Mouse (Mus musculus): ENCODE data around the gene Fmnl2. TPM values are rescaled to one million over a fixed set of nuclear protein-coding genes. Genes with fewer than 3 reads are reported as not detected.

Gene Fmnl2
- polyA plus RNA-seq, 1 experiment from 2014 or later: 11.7 TPM

DNA sequence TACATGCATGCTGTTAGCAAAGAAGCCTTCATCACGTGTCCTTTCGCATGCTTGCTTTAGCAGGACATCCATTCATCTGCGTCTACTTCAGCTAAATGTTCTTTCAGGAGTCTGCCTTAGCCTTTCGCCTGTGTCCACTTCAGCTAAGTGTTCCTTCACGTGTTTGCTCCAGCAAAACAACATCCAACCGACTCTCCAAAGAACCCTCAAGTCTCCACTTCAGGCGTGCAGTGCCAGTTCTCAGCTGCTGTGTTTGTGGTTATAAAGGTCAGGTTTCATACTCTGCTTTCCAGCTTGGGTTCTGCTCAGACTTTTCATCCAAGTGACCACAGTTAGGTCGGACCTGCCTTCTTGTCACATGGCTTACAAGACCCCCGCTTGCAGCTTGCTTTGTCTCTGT, 10.1 kb downstream of the Fmnl2 start:
- Histone ChIP-seq H3K9ac (replicated peaks) (no peak overlapping the region), H3K36me3 (peaks cover 18% of the 10 kb centered on the region), H3K4me3 (no peak overlapping the region), H3K9me3 (no peaks in the 10 kb centered on the region), H3K4me1 (peaks cover 3% of the 10 kb centered on the region; the same call in 1 of the 2 replicates), H3K27me3 (no peaks in the 10 kb centered on the region), H3K27ac (replicated peaks) (no peak overlapping the region), H3K4me2 (replicated peaks) (no peak overlapping the region)
- no peak for ATAC-seq (ENCODE audit: low FRiP score, low read depth)
- WGBS: 94% methylated on average over 9 of the region's 9 CpGs

DNA sequence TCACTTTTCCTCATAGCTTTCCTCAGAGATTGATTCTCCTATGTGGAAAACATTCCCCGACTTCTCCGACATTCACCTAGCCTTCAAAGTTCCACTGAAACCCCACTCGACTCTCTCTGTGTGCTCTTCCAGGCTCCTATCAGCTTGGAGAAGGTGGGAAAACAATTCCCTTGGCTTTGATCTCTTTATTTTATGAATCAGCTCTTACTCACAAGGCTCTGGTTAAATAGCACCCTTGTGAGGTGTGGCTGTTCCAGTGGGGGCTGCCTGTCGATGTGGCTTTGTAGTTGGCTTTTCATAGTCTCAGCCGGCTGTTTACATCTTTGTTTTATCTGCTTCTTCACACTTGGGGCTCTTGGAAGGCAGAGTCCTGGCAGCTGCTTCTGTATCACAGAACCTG, 10.5 kb downstream of the Fmnl2 start:
- Histone ChIP-seq H3K9ac (replicated peaks) (no peak overlapping the region), H3K4me2 (replicated peaks) (no peak overlapping the region), H3K36me3 (peaks cover 18% of the 10 kb centered on the region), H3K27me3 (no peaks in the 10 kb centered on the region), H3K27ac (replicated peaks) (no peak overlapping the region), H3K4me1 (peaks cover 5% of the 10 kb centered on the region), H3K4me3 (no peak overlapping the region), H3K9me3 (no peaks in the 10 kb centered on the region)
- 83% methylated on average over 5 of the region's 5 CpGs for WGBS
- no peak for ATAC-seq (ENCODE audit: low FRiP score, low read depth)

GRCm38 (mm10) chr2:52872636-52873035, 15.0 kb downstream of the Fmnl2 start:
- Histone ChIP-seq H3K4me2 (replicated peaks) (no peak overlapping the region), H3K9me3 (no peaks in the 10 kb centered on the region), H3K9ac (replicated peaks) (no peak overlapping the region), H3K27ac (replicated peaks) (no peak overlapping the region), H3K36me3 (peaks cover 9% of the 10 kb centered on the region), H3K27me3 (no peaks in the 10 kb centered on the region), H3K4me1 (peaks cover 18% of the 10 kb centered on the region), H3K4me3 (no peak overlapping the region)
- WGBS: 82% methylated on average over 5 of the region's 5 CpGs
- ATAC-seq (ENCODE audit: low FRiP score, low read depth): no peak

- 0 out of 2 replicates have a peak, but pooled peaks have one; percentile 30 for ATAC-seq (ENCODE audit: low FRiP score, low read depth)
- WGBS: 62% methylated on average over 18 of the region's 18 CpGs
- H3K27ac ChIP-seq (replicated peaks): no peak overlapping the region
Observed at GRCm38 (mm10) chr2:52873276-52874063, 15.8 kb downstream of the Fmnl2 start.

DNA sequence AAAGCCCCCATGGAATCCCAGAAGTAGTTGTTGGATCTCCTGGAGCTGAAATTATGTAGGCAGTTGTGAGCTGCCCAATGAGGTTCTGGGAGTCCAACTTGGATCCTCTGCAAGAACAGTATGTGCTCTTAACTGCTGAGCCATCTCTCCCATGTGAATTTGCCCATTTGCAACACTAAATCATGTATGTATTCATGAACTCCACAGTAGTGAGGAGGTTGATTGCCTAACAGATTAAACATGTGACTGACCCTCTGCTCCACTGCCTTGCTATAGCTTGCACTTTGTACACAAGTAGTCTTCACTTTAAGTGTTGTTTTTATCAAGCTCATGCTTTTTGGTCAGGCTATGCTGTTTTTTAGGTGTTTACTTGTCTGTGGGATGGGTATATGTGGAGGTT, 17.1 kb downstream of the Fmnl2 start:
- no peak overlapping the region for H3K9ac ChIP-seq (replicated peaks)
- no peaks in the 10 kb centered on the region for H3K36me3 ChIP-seq
- no peak overlapping the region for H3K4me3 ChIP-seq
- no peak for ATAC-seq (ENCODE audit: low FRiP score, low read depth)
- H3K27ac ChIP-seq (replicated peaks): no peak overlapping the region
- no peaks in the 10 kb centered on the region for H3K27me3 ChIP-seq
- H3K4me2 ChIP-seq (replicated peaks): no peak overlapping the region
- H3K9me3 ChIP-seq: no peaks in the 10 kb centered on the region
- H3K4me1 ChIP-seq: peaks cover 20% of the 10 kb centered on the region

More at GRCm38 (mm10) chr2:52873276-52874063, 15.8 kb downstream of the Fmnl2 start:
- Histone ChIP-seq H3K9ac (replicated peaks) (no peak overlapping the region), H3K9me3 (no peaks in the 10 kb centered on the region), H3K36me3 (peaks cover under 1% of the 10 kb centered on the region; the same call in 1 of the 2 replicates), H3K4me3 (no peak overlapping the region), H3K4me2 (replicated peaks) (no peak overlapping the region), H3K27me3 (no peaks in the 10 kb centered on the region), H3K4me1 (peaks cover 15% of the 10 kb centered on the region)

DNA sequence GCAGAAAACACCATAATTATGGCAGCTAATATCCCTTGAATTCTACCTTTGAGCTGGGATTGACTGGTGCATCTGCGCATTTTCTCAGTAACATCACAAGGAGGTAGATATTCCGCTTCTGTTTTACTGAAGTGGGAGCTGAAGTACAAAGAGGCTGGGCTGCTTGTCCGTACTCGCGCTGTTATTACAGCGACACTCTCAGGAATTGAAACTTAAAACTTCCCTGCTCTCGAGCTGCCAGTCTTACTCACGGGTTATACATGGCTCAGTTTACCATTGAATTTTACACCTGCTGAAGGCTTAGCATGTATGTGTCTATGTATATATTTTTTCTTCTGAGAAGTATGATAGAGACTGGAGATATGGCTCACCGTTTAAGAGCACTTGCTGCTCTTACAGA, 18.1 kb downstream of the Fmnl2 start:
- Histone ChIP-seq H3K9ac (replicated peaks) (no peak overlapping the region), H3K4me3 (no peak overlapping the region), H3K27ac (replicated peaks) (no peak overlapping the region), H3K9me3 (no peaks in the 10 kb centered on the region), H3K4me1 (peaks cover 20% of the 10 kb centered on the region), H3K27me3 (no peaks in the 10 kb centered on the region), H3K4me2 (replicated peaks) (no peak overlapping the region), H3K36me3 (no peaks in the 10 kb centered on the region)
- no peak for ATAC-seq (ENCODE audit: low FRiP score, low read depth)
- 85% methylated on average over 9 of the region's 9 CpGs for WGBS

- Histone ChIP-seq H3K4me1 (0 out of 2 replicates have a peak, but pooled peaks cover 12% of the 10 kb centered on the region), H3K4me3 (no peak overlapping the region), H3K27me3 (no peaks in the 10 kb centered on the region), H3K9me3 (no peaks in the 10 kb centered on the region), H3K9ac (replicated peaks) (no peak overlapping the region), H3K36me3 (no peaks in the 10 kb centered on the region), H3K27ac (replicated peaks) (no peak overlapping the region), H3K4me2 (replicated peaks) (no peak overlapping the region)
- WGBS: 90% methylated on average over 2 of the region's 2 CpGs
- ATAC-seq (ENCODE audit: low FRiP score, low read depth): no peak
Observed at GRCm38 (mm10) chr2:52883401-52883800, 25.7 kb downstream of the Fmnl2 start.

- no peaks in the 10 kb centered on the region for H3K36me3 ChIP-seq
- no peaks in the 10 kb centered on the region for H3K27me3 ChIP-seq
- H3K9ac ChIP-seq (replicated peaks): no peak overlapping the region
- no peak for ATAC-seq (ENCODE audit: low FRiP score, low read depth)
- H3K4me3 ChIP-seq: no peak overlapping the region
- WGBS: 88% methylated on average over 4 of the region's 4 CpGs
- 0 out of 2 replicates have a peak, but pooled peaks cover 9% of the 10 kb centered on the region for H3K4me1 ChIP-seq
- no peak overlapping the region for H3K4me2 ChIP-seq (replicated peaks)
- H3K9me3 ChIP-seq: no peaks in the 10 kb centered on the region
- no peak overlapping the region for H3K27ac ChIP-seq (replicated peaks)
Observed at GRCm38 (mm10) chr2:52884082-52884481, 26.4 kb downstream of the Fmnl2 start.

DNA sequence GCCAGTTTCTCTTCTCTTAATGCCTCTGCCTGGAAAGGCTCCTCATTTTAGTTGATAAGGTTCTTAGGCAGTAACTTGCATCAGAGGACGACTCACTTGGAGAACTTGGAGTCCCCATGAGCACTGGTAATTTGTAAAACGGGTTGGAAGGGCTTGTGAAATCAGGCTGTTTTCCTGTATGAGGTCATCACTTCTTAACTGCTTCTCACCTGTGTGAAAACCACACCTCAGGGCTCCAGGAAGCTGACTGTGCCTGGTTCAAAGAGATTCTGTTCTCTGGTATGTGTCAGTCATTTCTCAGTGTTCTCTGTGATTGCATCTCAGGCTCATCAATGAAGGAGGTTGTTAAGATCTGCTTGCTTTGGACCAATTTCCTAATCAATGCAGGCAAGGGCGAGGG, 27.4 kb downstream of the Fmnl2 start:
- Histone ChIP-seq H3K27me3 (no peaks in the 10 kb centered on the region), H3K36me3 (no peaks in the 10 kb centered on the region), H3K4me1 (0 out of 2 replicates have a peak, but pooled peaks cover 7% of the 10 kb centered on the region), H3K9me3 (no peaks in the 10 kb centered on the region), H3K27ac (replicated peaks) (no peak overlapping the region), H3K4me3 (no peak overlapping the region), H3K4me2 (replicated peaks) (no peak overlapping the region), H3K9ac (replicated peaks) (no peak overlapping the region)
- WGBS: 78% methylated on average over 3 of the region's 3 CpGs
- ATAC-seq (ENCODE audit: low FRiP score, low read depth): no peak

- no peak for ATAC-seq (ENCODE audit: low FRiP score, low read depth)
- no peak overlapping the region for H3K27ac ChIP-seq (replicated peaks)
- WGBS: 80% methylated on average over 2 of the region's 2 CpGs
- no peaks in the 10 kb centered on the region for H3K27me3 ChIP-seq
- H3K9ac ChIP-seq (replicated peaks): no peak overlapping the region
- no peaks in the 10 kb centered on the region for H3K9me3 ChIP-seq
- no peak overlapping the region for H3K4me2 ChIP-seq (replicated peaks)
- 0 out of 2 replicates have a peak, but pooled peaks cover 7% of the 10 kb centered on the region for H3K4me1 ChIP-seq
- no peaks in the 10 kb centered on the region for H3K36me3 ChIP-seq
- H3K4me3 ChIP-seq: no peak overlapping the region
Observed at GRCm38 (mm10) chr2:52887281-52887680, 29.6 kb downstream of the Fmnl2 start.

- no peak overlapping the region for H3K9ac ChIP-seq (replicated peaks)
- H3K36me3 ChIP-seq: no peaks in the 10 kb centered on the region
- H3K27me3 ChIP-seq: no peaks in the 10 kb centered on the region
- H3K4me3 ChIP-seq: no peak overlapping the region
- ATAC-seq (ENCODE audit: low FRiP score, low read depth): no peak
- peaks cover 11% of the 10 kb centered on the region; the same call in 1 of the 2 replicates for H3K4me1 ChIP-seq
- H3K27ac ChIP-seq (replicated peaks): no peak overlapping the region
- H3K9me3 ChIP-seq: no peaks in the 10 kb centered on the region
- 82% methylated on average over 8 of the region's 8 CpGs for WGBS
- no peak overlapping the region for H3K4me2 ChIP-seq (replicated peaks)
Observed at GRCm38 (mm10) chr2:52891115-52891514, 33.5 kb downstream of the Fmnl2 start.

DNA sequence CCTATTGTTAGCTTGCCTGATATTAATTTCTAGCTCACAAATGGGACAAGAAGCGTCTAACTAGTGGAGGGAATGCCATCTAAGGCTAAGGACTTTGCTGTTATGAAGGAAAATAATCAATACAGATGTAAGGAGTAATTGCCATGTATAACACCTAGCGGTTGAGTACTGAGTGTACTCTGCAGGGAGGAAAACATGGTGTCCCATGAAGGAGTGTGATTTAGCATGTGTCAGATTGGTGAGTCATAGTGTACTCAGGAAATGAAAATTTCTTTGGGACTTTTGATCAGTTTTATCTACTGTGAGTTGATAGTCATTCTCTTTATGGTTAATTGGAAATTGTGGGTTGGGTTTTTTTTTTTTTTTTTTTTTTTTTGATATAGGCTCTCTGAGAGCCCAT, 34.1 kb downstream of the Fmnl2 start:
- Histone ChIP-seq H3K4me3 (no peak overlapping the region), H3K4me1 (peaks cover 11% of the 10 kb centered on the region; the same call in 1 of the 2 replicates), H3K36me3 (no peaks in the 10 kb centered on the region), H3K4me2 (replicated peaks) (no peak overlapping the region), H3K9me3 (no peaks in the 10 kb centered on the region), H3K27ac (replicated peaks) (no peak overlapping the region), H3K27me3 (no peaks in the 10 kb centered on the region), H3K9ac (replicated peaks) (no peak overlapping the region)
- no peak for ATAC-seq (ENCODE audit: low FRiP score, low read depth)
- WGBS: 93% methylated on average over 2 of the region's 2 CpGs

Data from midbrain, embryonic 12.5 days (tissue).